Mouse (Mus musculus): ENCODE data around the gene Olfr106-ps.

Gene Olfr106-ps

GRCm38 (mm10) chr17:37390093-37390492 is at the start of gene Olfr106-ps:
Olfr106-ps (plus strand) TSS chr17:37390393.
- DNase-seq (ENCODE audit: low spot score in 2 of 2): no peak

- no peak for DNase-seq (ENCODE audit: low spot score in 2 of 2)
These were observed 30.9 kb upstream of the Olfr106-ps start, which contains the start of gene Olfr104-ps for GRCm38 (mm10) chr17:37359282-37359681. Olfr104-ps (plus strand) TSS chr17:37359582.

GRCm38 (mm10) chr17:37378733-37379132 is 11.5 kb upstream of the Olfr106-ps start, which contains the start of gene Olfr105-ps:
Olfr105-ps (plus strand) TSS chr17:37379033.
- DNase-seq (ENCODE audit: low spot score in 2 of 2): no peak

- DNase-seq (ENCODE audit: low spot score in 2 of 2): no peak
These were observed 8.7 kb downstream of the Olfr106-ps start, which contains the start of gene Olfr107 for GRCm38 (mm10) chr17:37398926-37399325. Olfr107 (plus strand) TSS chr17:37399226.

- no peak for DNase-seq (ENCODE audit: low spot score in 2 of 2)
These were observed 23.2 kb downstream of the Olfr106-ps start for GRCm38 (mm10) chr17:37413380-37413779.

- no peak for DNase-seq (ENCODE audit: low spot score in 2 of 2)
These were observed 55.0 kb downstream of the Olfr106-ps start, which contains the start of gene Olfr108 for GRCm38 (mm10) chr17:37445180-37445579. Olfr108 (plus strand) TSS chr17:37445480.
